Mouse (Mus musculus): Measurements from ENCODE around the gene Btbd9.

DNA sequence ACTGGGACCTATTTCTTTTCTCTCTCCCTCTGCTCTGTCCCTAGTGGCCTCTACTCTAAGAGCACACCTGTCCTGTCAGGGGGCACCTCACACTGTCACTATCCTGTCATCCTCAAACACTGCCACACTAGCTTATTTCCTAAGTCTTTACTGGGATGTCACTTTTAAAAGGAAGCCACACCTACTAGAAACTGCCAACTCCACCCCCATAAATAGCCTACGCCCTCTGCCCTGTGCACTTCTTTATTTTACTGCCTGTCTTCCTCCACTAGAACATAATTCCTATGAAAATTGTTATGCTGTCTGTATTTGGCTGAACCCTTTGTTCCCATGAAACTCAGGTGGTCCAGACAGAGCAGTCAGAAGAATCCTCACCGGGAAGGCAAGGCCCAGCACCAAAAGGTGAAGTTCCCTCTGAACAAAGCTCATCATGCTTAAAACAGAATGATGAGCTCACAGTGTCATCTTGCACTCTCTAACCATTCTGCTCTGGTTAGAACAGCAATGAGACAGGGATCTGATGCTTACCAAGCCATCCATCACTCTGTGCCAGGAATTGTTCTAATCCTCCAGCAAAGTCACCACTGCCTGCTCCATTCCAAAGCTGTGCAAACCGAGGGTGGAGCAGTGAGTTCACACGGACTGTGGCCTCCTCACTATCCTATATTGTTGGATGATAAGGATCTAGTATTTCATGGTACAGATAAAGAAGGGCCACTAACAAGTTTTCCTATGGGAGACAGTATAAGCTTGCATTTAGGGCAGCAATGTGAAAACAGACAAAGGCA is 91.0 kb downstream of the Btbd9 start:
- TF ChIP-seq CTCF (IDR thresholded peaks at IDR 0.05; ENCODE audit: extremely low read depth, insufficient read length, insufficient replicate concordance, low read depth, low read length): no peak
- TF ChIP-seq POLR2A (IDR thresholded peaks at IDR 0.05; ENCODE audit: low read depth, low read length): no peak

Measured in small intestine, adult 2 months (tissue).